Mouse (Mus musculus) heart, postnatal 36 days (tissue): Measurements from ENCODE around the gene Gm21693. TPM values are rescaled to one million over a fixed set of nuclear protein-coding genes. Genes with fewer than 3 reads are reported as not detected.
"Not testable (repeated sequence)": the region's sequence is repeated elsewhere in the genome, so short reads cannot be mapped to it uniquely, and the experiment has no call there.

Source experiments
- DNase-seq, 2 experiments: peaks; one replicate each; pipeline ENCODE4 v3.0.0; 2021 to 2022
- intact Hi-C: fragments of 180-260 bp; cut with DNase I; formaldehyde crosslinking; loops from one replicate; pipeline ENCODE4 v1.15.1; 2025
- total RNA-seq, 2 experiments: library from RNA; stranded (reverse); gene quantifications; 2 replicates each; pipeline ENCODE4 v1.2.3; 2021

Gm21693 gene
- total RNA-seq = not detected

- intact Hi-C loops, DNase-seq: not testable (repeated sequence)
Measured at GRCm38 (mm10) chrY:3345229-3345628, at the start of gene Gm21693. Gene Gm21693, minus strand, starts transcription at chrY:3345329.

- intact Hi-C loops, DNase-seq: not testable (repeated sequence)
Measured at GRCm38 (mm10) chrY:3340661-3341060, 4.5 kb downstream of the Gm21693 start.

- intact Hi-C loops, DNase-seq: not testable (repeated sequence)
Measured at GRCm38 (mm10) chrY:3306349-3306748, 38.8 kb downstream of the Gm21693 start, which contains the start of gene Gm21677. Gene Gm21677, minus strand, starts transcription at chrY:3306449.

Other genes starting within 250 kb of the Gm21693 start
- gene Gm21677, start 38.9 kb downstream of the Gm21693 start, total RNA-seq = not detected
- gene Gm21704, start 64.8 kb upstream of the Gm21693 start, total RNA-seq = not detected
- not detected for gene Gm21708, start 64.8 kb upstream of the Gm21693 start, total RNA-seq